Mouse (Mus musculus) G1E (cell line): ENCODE measurements around the gene Tlk1.

Experiments used
- CTCF ChIP-seq: IDR thresholded peaks from 2 replicates; pipeline ENCODE4 v1.5.1; 2012; ENCODE audit warnings: low read depth, low read length, inconsistent platforms, mixed read lengths
- GATA1 ChIP-seq: IDR thresholded peaks from 2 replicates; pipeline ENCODE4 v1.6.1; 2012; ENCODE audit warnings: borderline replicate concordance, low read length, inconsistent platforms, mixed read lengths
- TAL1 ChIP-seq: conservative IDR thresholded peaks from 2 replicates; pipeline ENCODE4 v1.6.1; 2012; ENCODE audit warnings: low read depth, low read length, inconsistent platforms, mixed read lengths

- TF ChIP-seq CTCF (no peak), TAL1 (no peak), GATA1 (no peak)
Observed at GRCm38 (mm10) chr2:70813608-70814007, 11.9 kb downstream of the Tlk1 start.
